Mouse (Mus musculus) bone marrow, adult 2 months (tissue): ENCODE data around the gene Dll1.

Source experiments
- CTCF ChIP-seq: fragments of 200-500 bp; IDR thresholded peaks from 2 replicates; pipeline ENCODE4 v1.5.1; 2011; ENCODE audit warnings: low read length, control low read depth; ENCODE audit not compliant: control insufficient read depth, insufficient read depth
- POLR2A ChIP-seq: fragments of 200-500 bp; IDR thresholded peaks from 2 replicates; pipeline ENCODE4 v1.6.1; 2011; ENCODE audit warnings: low read depth, mild to moderate bottlenecking, control low read depth, low read length, borderline replicate concordance; ENCODE audit not compliant: control insufficient read depth

- no peak for TF ChIP-seq CTCF
- no peak for TF ChIP-seq POLR2A
Observed at GRCm38 (mm10) chr17:15379741-15380526, 3.3 kb upstream of the Dll1 start.
